Mouse (Mus musculus): Measurements from ENCODE around the gene Rln1.

The Rln1 gene

DNA sequence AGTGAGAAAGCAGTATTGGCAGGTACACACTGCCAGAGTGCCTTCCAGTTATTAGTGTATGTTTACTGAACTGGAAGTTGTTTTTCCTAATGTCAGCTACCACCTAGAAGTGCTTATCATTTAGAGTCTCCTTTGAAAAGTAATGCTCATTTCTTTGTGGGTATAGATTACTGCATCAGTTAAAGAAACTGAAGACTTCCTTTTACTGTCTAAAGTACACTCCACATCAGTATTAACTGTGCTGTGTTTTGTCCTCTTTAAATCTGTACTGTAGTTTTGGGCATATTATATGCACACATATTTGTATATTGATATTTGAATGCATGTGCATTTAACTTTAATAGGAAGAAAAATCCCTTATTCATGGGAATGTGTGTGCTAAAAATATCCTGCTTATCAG, 38.3 kb downstream of the Rln1 start:
- no peak for DNase-seq (ENCODE audit: low spot score)

DNA sequence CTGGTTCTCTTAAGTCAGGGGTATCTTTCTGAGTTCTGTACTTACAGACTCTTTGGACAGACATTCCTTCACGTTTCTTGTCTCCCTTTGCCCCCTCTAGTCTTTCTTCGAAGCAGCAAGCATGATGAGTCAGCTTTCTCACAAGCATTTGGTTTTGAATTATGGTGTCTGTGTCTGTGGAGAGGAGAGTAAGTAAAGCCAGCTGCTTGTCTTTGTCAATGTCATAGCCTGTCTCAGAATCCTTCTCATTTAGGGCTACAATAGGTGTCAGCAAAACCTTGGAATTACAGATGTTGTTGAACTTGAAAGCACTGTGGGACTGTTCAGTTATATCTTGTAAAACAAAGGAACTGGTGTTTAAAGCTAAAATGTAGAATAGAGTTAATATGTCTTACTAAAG, 39.7 kb downstream of the Rln1 start:
- DNase-seq (ENCODE audit: low spot score): no peak

DNA sequence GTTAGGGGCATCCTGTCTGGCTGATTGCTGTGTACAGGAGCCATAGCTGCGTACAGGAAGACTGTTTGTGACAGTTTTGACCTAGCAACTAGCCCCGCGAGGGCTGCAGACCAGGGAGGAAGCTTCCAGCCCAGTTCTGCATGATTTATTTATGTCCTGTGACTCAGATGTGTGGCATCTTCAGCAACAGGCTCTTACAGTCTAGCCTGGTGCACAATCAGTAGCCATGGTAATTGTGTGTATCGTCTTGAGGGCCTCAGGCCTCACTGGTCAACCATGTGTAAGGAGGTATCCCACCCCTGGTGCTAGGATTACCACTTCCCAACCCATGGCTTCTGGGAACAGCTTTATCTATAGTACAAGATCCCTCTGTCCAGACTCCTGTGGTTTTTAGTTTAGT, 41.9 kb downstream of the Rln1 start:
- DNase-seq (ENCODE audit: low spot score): no peak

DNA sequence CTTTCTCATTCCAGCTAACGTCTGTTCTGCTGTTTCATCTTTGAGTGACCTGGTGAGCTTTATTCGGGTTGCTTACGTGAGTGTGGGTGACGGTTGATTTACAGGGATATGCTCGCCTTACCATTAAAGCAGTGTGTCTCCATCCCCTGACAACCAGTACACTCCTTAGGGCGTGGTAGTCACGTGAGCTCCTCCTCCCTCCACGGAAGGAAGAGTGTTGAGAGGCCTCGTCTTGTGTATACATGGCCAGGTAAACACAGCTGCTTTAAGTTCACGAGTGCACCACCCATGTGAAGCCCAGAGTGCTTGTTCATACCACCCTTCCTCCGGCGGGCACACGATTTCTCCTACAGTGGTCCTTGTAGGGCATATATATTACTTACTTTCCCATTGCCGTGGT, 42.9 kb downstream of the Rln1 start:
- no peak for DNase-seq (ENCODE audit: low spot score)

DNA sequence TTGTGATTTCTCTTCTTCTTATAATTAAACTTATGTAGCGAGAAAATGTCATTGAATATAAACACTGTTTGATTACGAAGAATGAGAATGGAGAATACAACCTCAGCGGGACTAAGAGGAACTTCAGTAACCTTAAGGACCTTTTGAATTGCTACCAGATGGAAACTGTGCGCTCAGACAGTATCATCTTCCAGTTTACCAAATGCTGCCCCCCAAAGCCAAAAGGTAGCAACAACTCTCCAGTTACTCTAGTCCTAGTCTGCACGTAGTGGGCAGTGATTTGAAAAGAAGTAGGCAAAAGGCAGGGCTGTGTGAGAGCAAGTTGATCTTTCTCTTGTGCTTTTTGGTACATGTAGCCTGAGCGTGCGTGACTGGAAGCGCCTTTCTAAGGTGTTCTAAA, 46.6 kb downstream of the Rln1 start:
- DNase-seq (ENCODE audit: low spot score): no peak

DNA sequence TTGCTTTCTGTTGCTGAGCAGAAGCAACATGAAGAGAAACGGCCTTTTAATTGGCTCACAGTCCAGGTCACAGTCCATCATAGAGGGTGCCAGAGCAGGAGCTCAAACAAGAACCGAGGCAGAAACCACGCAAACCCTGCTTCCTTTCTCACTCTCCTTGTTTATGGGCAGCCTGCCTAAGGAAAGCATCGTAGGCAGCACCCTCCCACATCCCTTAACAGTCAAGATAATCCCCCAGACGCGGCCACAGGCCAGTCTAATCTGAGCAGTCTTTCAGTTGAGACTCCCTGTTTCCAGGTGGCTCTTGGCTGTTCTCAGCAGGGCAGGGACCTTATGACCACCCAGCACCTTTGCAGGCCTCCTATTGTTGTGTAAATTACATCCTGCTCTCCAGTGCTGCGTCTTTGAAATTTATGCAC, 49.0 kb downstream of the Rln1 start:
- no peak for DNase-seq (ENCODE audit: low spot score)

Measured in urinary bladder, postnatal 10 days (tissue).